Mouse (Mus musculus) kidney, postnatal 25 days (tissue): ENCODE data around the gene Ncor1.
"Not testable (repeated sequence)": the region's sequence is repeated elsewhere in the genome, so short reads cannot be mapped to it uniquely, and the experiment has no call there.

Experiments
- DNase-seq, 2 experiments: peaks; one replicate each; pipeline ENCODE4 v3.0.0; 2021; ENCODE audit warnings: mixed read lengths in 2 of 2

The Ncor1 gene

GRCm38 (mm10) chr11:62457891-62458270 lies 460 bp downstream of the Ncor1 start:
- DNase-seq: peak in 1 of 2 experiments; percentile 35

- peak; percentile 89 to 97 for DNase-seq
Measured at GRCm38 (mm10) chr11:62457241-62457890, 975 bp downstream of the Ncor1 start.

- peak; percentile 21 to 64 for DNase-seq
Measured at GRCm38 (mm10) chr11:62456483-62457172, 1.7 kb downstream of the Ncor1 start.

- DNase-seq: no peak
Measured at GRCm38 (mm10) chr11:62456021-62456482, 2.3 kb downstream of the Ncor1 start.

GRCm38 (mm10) chr11:62455193-62455592 lies 3.1 kb downstream of the Ncor1 start:
- DNase-seq: no peak

- no peak for DNase-seq
Measured at GRCm38 (mm10) chr11:62448971-62449370, 9.4 kb downstream of the Ncor1 start.

- DNase-seq: no peak
Measured at GRCm38 (mm10) chr11:62445799-62446198, 12.5 kb downstream of the Ncor1 start.

- DNase-seq: peak in 1 of 2 experiments; percentile 54
Measured at GRCm38 (mm10) chr11:62440670-62441315, 17.5 kb downstream of the Ncor1 start.

GRCm38 (mm10) chr11:62432211-62432610 lies 26.1 kb downstream of the Ncor1 start:
- no peak for DNase-seq

- peak in 1 of 2 experiments; percentile 44 for DNase-seq
Measured at GRCm38 (mm10) chr11:62427105-62427504, 31.2 kb downstream of the Ncor1 start.

- DNase-seq: no peak
Measured at GRCm38 (mm10) chr11:62426266-62426665, 32.1 kb downstream of the Ncor1 start.

- peak in 1 of 2 experiments; percentile 36 for DNase-seq
Measured at GRCm38 (mm10) chr11:62424525-62424924, 33.8 kb downstream of the Ncor1 start.

- DNase-seq: no peak
Measured at GRCm38 (mm10) chr11:62415026-62415425, 43.3 kb downstream of the Ncor1 start.

GRCm38 (mm10) chr11:62409611-62410010 lies 48.7 kb downstream of the Ncor1 start:
- DNase-seq: no peak

- no peak for DNase-seq
Measured at GRCm38 (mm10) chr11:62408848-62409247, 49.5 kb downstream of the Ncor1 start.

GRCm38 (mm10) chr11:62396405-62396804 lies 61.9 kb downstream of the Ncor1 start:
- peak; percentile 45 to 69 for DNase-seq

- no peak for DNase-seq
Measured at GRCm38 (mm10) chr11:62388331-62388679, 70.0 kb downstream of the Ncor1 start.

- DNase-seq: no peak
Measured at GRCm38 (mm10) chr11:62387608-62388330, 70.6 kb downstream of the Ncor1 start.

- not testable (repeated sequence) for DNase-seq
Measured at GRCm38 (mm10) chr11:62377202-62377851, 81.0 kb downstream of the Ncor1 start.

GRCm38 (mm10) chr11:62371776-62372175 lies 86.6 kb downstream of the Ncor1 start:
- DNase-seq: no peak

GRCm38 (mm10) chr11:62369924-62370323 lies 88.4 kb downstream of the Ncor1 start:
- no peak for DNase-seq

GRCm38 (mm10) chr11:62366879-62367278 lies 91.5 kb downstream of the Ncor1 start:
- no peak for DNase-seq

GRCm38 (mm10) chr11:62355216-62355615 lies 103.1 kb downstream of the Ncor1 start:
- no peak for DNase-seq
